Mouse (Mus musculus): ENCODE measurements at regions not wholly inside any gene's neighbourhood (a gene's known extent, or its start where the extent isn't known, plus 50 kb on each side); places are given as distances from the start of the nearest gene placed in this dataset.

- no peak for TF ChIP-seq CTCF (IDR thresholded peaks at IDR 0.05)
- no peak for TF ChIP-seq EP300 (IDR thresholded peaks at IDR 0.05; ENCODE audit: insufficient read depth, low read depth, low read length)
- TF ChIP-seq POLR2A (IDR thresholded peaks at IDR 0.05; ENCODE audit: insufficient read depth, low read depth, low read length) = no peak
Observed at GRCm38 (mm10) chr17:83000411-83000810, 214.7 kb upstream of the Pkdcc start.
